Mouse (Mus musculus) forebrain, embryonic 16.5 days (tissue): ENCODE data around the gene Pepd. TPM values are rescaled to one million over a fixed set of nuclear protein-coding genes. Genes with fewer than 3 reads are reported as not detected.
"Not testable (repeated sequence)": the region's sequence is repeated elsewhere in the genome, so short reads cannot be mapped to it uniquely, and the experiment has no call there.

Source experiments
- ATAC-seq: fragments of 200-750 bp; cut with Nextera tagmentation; 2 replicates; pipeline ENCODE4 v1.8.0; 2017; ENCODE audit warnings: mild to moderate bottlenecking, moderate library complexity
- H3K27ac ChIP-seq: fragments of 300-500 bp; sonication (generic); 2 replicates; pipeline ENCODE4 v1.5.1; 2014; ENCODE audit warnings: low read length, control low read depth
- H3K27me3 ChIP-seq: fragments of 300-500 bp; sonication (generic); replicated peaks from 2 replicates; pipeline ENCODE4 v1.6.1; 2014; ENCODE audit warnings: low read length; ENCODE audit not compliant: control insufficient read depth, insufficient read depth
- H3K36me3 ChIP-seq: fragments of 300-500 bp; sonication (generic); 2 replicates; pipeline ENCODE4 v1.6.1; 2014; ENCODE audit not compliant: control insufficient read depth, insufficient read depth
- H3K4me1 ChIP-seq: fragments of 300-500 bp; sonication (generic); replicated peaks from 2 replicates; pipeline ENCODE4 v1.6.1; 2014; ENCODE audit warnings: low read length; ENCODE audit not compliant: control insufficient read depth, insufficient read depth
- H3K4me2 ChIP-seq: fragments of 300-500 bp; sonication (generic); 2 replicates; pipeline ENCODE4 v1.6.1; 2014; ENCODE audit warnings: mild to moderate bottlenecking, low read length, control low read depth
- H3K4me3 ChIP-seq: fragments of 300-500 bp; sonication (generic); replicated peaks from 2 replicates; pipeline ENCODE4 v1.5.1; 2014; ENCODE audit warnings: mild to moderate bottlenecking, low read length, control low read depth
- H3K9ac ChIP-seq: fragments of 300-500 bp; sonication (generic); replicated peaks from 2 replicates; pipeline ENCODE4 v1.6.1; 2014; ENCODE audit warnings: low read depth, low read length, control low read depth
- H3K9me3 ChIP-seq: fragments of 300-500 bp; sonication (generic); 2 replicates; pipeline ENCODE4 v1.6.1; 2016; ENCODE audit warnings: low read length; ENCODE audit not compliant: control insufficient read depth
- WGBS: fragments of 180-500 bp; shearing (Covaris S2); extraction: QIAGEN DNeasy Blood & Tissue Kit; methylation state at CpG from one replicate; pipeline ENCODE4 v1.1.7; 2014; 5-methylcytosine and 5-hydroxymethylcytosine counted together
- polyA plus RNA-seq: library from polyadenylated mRNA; unstranded; fragments of >200 nt; fragmentation: Nextera tagmentation; extraction: Ambion mirVana; gene quantifications from 2 replicates; pipeline ENCODE4 v1.2.1, GENCODE M21; 2015

Pepd gene
- polyA plus RNA-seq, 1 experiment from 2014 or later: 58.0 TPM

GRCm38 (mm10) chr7:34971826-34972225, 59.6 kb downstream of the Pepd start:
- WGBS: 72% methylated on average over 10 of the region's 10 CpGs
- Histone ChIP-seq H3K27ac (no peak overlapping the region), H3K4me2 (no peak overlapping the region)

GRCm38 (mm10) chr7:34972990-34973440, 60.8 kb downstream of the Pepd start:
- no peak overlapping the region for H3K9ac ChIP-seq
- WGBS: 71% methylated on average over 4 of the region's 4 CpGs

More at GRCm38 (mm10) chr7:34971826-34972225, 59.6 kb downstream of the Pepd start:
- Histone ChIP-seq H3K4me1 (peaks cover 8% of the 10 kb centered on the region; the same call in 1 of the 2 replicates), H3K9me3 (no peaks in the 10 kb centered on the region), H3K27me3 (no peaks in the 10 kb centered on the region), H3K36me3 (peaks cover 3% of the 10 kb centered on the region; the same call in 1 of the 2 replicates), H3K4me3 (no peak overlapping the region), H3K9ac (no peak overlapping the region)
- ATAC-seq: no peak

GRCm38 (mm10) chr7:34973877-34974276, 61.7 kb downstream of the Pepd start:
- ATAC-seq: no peak
- H3K4me2 ChIP-seq: no peak overlapping the region

More at GRCm38 (mm10) chr7:34972990-34973440, 60.8 kb downstream of the Pepd start:
- Histone ChIP-seq H3K36me3 (peaks cover 3% of the 10 kb centered on the region; the same call in 1 of the 2 replicates), H3K27ac (no peak overlapping the region), H3K27me3 (no peaks in the 10 kb centered on the region), H3K4me2 (no peak overlapping the region), H3K4me1 (peaks cover 8% of the 10 kb centered on the region; the same call in 1 of the 2 replicates), H3K9me3 (no peaks in the 10 kb centered on the region), H3K4me3 (no peak overlapping the region)
- 0 out of 2 replicates have a peak, but pooled peaks have one; percentile 20 for ATAC-seq

GRCm38 (mm10) chr7:34975913-34976312, 63.7 kb downstream of the Pepd start:
- H3K9ac ChIP-seq: no peak overlapping the region
- H3K27ac ChIP-seq: no peak overlapping the region
- no peak for ATAC-seq
- peaks cover 8% of the 10 kb centered on the region; the same call in 1 of the 2 replicates for H3K4me1 ChIP-seq
- no peaks in the 10 kb centered on the region for H3K36me3 ChIP-seq
- H3K4me3 ChIP-seq: no peak overlapping the region
- no peaks in the 10 kb centered on the region for H3K9me3 ChIP-seq
- WGBS: 72% methylated on average over 12 of the region's 12 CpGs
- H3K27me3 ChIP-seq: no peaks in the 10 kb centered on the region
- H3K4me2 ChIP-seq: no peak overlapping the region

More at GRCm38 (mm10) chr7:34973877-34974276, 61.7 kb downstream of the Pepd start:
- Histone ChIP-seq H3K36me3 (peaks cover 3% of the 10 kb centered on the region; the same call in 1 of the 2 replicates), H3K9ac (no peak overlapping the region), H3K4me1 (peaks cover 8% of the 10 kb centered on the region; the same call in 1 of the 2 replicates), H3K27me3 (no peaks in the 10 kb centered on the region), H3K4me3 (no peak overlapping the region), H3K27ac (no peak overlapping the region), H3K9me3 (no peaks in the 10 kb centered on the region)
- WGBS: 87% methylated on average over 3 of the region's 3 CpGs

- Histone ChIP-seq H3K4me3 (no peak overlapping the region), H3K9me3 (no peaks in the 10 kb centered on the region), H3K27me3 (no peaks in the 10 kb centered on the region), H3K9ac (no peak overlapping the region), H3K4me2 (no peak overlapping the region), H3K36me3 (no peaks in the 10 kb centered on the region), H3K4me1 (peaks cover 8% of the 10 kb centered on the region; the same call in 1 of the 2 replicates), H3K27ac (no peak overlapping the region)
- no peak for ATAC-seq
- 95% methylated on average over 4 of the region's 4 CpGs for WGBS
Observed at GRCm38 (mm10) chr7:34977403-34977802, 65.2 kb downstream of the Pepd start.

- Histone ChIP-seq H3K36me3 (no peaks in the 10 kb centered on the region), H3K9me3 (no peaks in the 10 kb centered on the region), H3K27me3 (no peaks in the 10 kb centered on the region), H3K9ac (no peak overlapping the region), H3K27ac (no peak overlapping the region), H3K4me3 (no peak overlapping the region), H3K4me1 (no peaks in the 10 kb centered on the region), H3K4me2 (no peak overlapping the region)
- no peak for ATAC-seq
- WGBS: 96% methylated on average over 10 of the region's 10 CpGs
Observed at GRCm38 (mm10) chr7:34981803-34982202, 69.6 kb downstream of the Pepd start.

- ATAC-seq, H3K9ac ChIP-seq, H3K4me3 ChIP-seq, H3K9me3 ChIP-seq, H3K27me3 ChIP-seq, H3K4me1 ChIP-seq, H3K4me2 ChIP-seq, H3K36me3 ChIP-seq, H3K27ac ChIP-seq: not testable (repeated sequence)
- 74% methylated on average over 2 of the region's 2 CpGs for WGBS
Observed at GRCm38 (mm10) chr7:34982372-34982771, 70.2 kb downstream of the Pepd start.

GRCm38 (mm10) chr7:34983702-34984475, 71.7 kb downstream of the Pepd start:
- H3K4me1 ChIP-seq: peaks cover 6% of the 10 kb centered on the region; the same call in 1 of the 2 replicates
- WGBS: 81% methylated on average over 4 of the region's 4 CpGs
- no peak for ATAC-seq

GRCm38 (mm10) chr7:34984526-34985133, 72.5 kb downstream of the Pepd start:
- H3K9ac ChIP-seq: no peak overlapping the region
- WGBS: 87% methylated on average over 11 of the region's 11 CpGs
- H3K4me3 ChIP-seq: no peak overlapping the region
- no peaks in the 10 kb centered on the region for H3K9me3 ChIP-seq
- no peak overlapping the region for H3K4me2 ChIP-seq
- no peak overlapping the region for H3K27ac ChIP-seq
- no peak for ATAC-seq
- peaks cover 6% of the 10 kb centered on the region; the same call in 1 of the 2 replicates for H3K4me1 ChIP-seq
- H3K36me3 ChIP-seq: no peaks in the 10 kb centered on the region
- H3K27me3 ChIP-seq: no peaks in the 10 kb centered on the region

More at GRCm38 (mm10) chr7:34983702-34984475, 71.7 kb downstream of the Pepd start:
- Histone ChIP-seq H3K9ac (no peak overlapping the region), H3K4me2 (no peak overlapping the region), H3K4me3 (no peak overlapping the region), H3K36me3 (no peaks in the 10 kb centered on the region), H3K9me3 (no peaks in the 10 kb centered on the region), H3K27me3 (no peaks in the 10 kb centered on the region), H3K27ac (no peak overlapping the region)
